Mouse (Mus musculus) small intestine, adult 2 months (tissue): Measurements from ENCODE around the gene Ccdc163. TPM values are rescaled to one million over a fixed set of nuclear protein-coding genes. Genes with fewer than 3 reads are reported as not detected.

Source experiments
- H3K27ac ChIP-seq: fragments of 200-500 bp; 2 replicates; pipeline ENCODE4 v1.5.1; 2012; ENCODE audit warnings: low read depth, low read length, control low read depth, inconsistent platforms; ENCODE audit not compliant: insufficient read depth
- H3K27me3 ChIP-seq: fragments of 200-500 bp; 2 replicates; pipeline ENCODE4 v1.6.1; 2012; ENCODE audit warnings: mild to moderate bottlenecking, moderate library complexity, low read length, inconsistent platforms; ENCODE audit not compliant: control insufficient read depth, insufficient read depth
- H3K36me3 ChIP-seq: fragments of 200-500 bp; 2 replicates; pipeline ENCODE4 v1.6.1; 2012; ENCODE audit warnings: mild to moderate bottlenecking, low read length, control low read depth, inconsistent platforms; ENCODE audit not compliant: control insufficient read depth, insufficient read depth
- H3K4me1 ChIP-seq: fragments of 200-500 bp; 2 replicates; pipeline ENCODE4 v1.6.1; 2012; ENCODE audit warnings: low read length, inconsistent platforms, mixed read lengths; ENCODE audit not compliant: control insufficient read depth, insufficient read depth, insufficient read length
- H3K4me3 ChIP-seq: fragments of 200-500 bp; 2 replicates; pipeline ENCODE4 v1.5.1; 2012; ENCODE audit warnings: low read depth, mild to moderate bottlenecking, control low read depth, inconsistent platforms, low read length, moderate library complexity
- CTCF ChIP-seq: fragments of 200-500 bp; IDR thresholded peaks from 2 replicates; pipeline ENCODE4 v1.5.1; 2012; ENCODE audit warnings: low read depth, mild to moderate bottlenecking, control low read depth, inconsistent platforms, low read length, moderate library complexity, mixed read lengths; ENCODE audit not compliant: insufficient replicate concordance, insufficient read length; ENCODE audit errors: extremely low read depth
- POLR2A ChIP-seq: fragments of 200-500 bp; IDR thresholded peaks from 2 replicates; pipeline ENCODE4 v1.6.1; 2012; ENCODE audit warnings: low read depth, mild to moderate bottlenecking, control low read depth, inconsistent platforms, low read length, moderate library complexity
- WGBS: fragments of 180-500 bp; shearing (Covaris S2); methylation state at CpG from one replicate; pipeline ENCODE4 v1.1.7; 2018; 5-methylcytosine and 5-hydroxymethylcytosine counted together
- polyA plus RNA-seq: library from polyadenylated mRNA; depleted of rRNA; stranded (reverse); fragments of >200 nt; gene quantifications from 2 replicates; pipeline ENCODE4 v1.2.3, GENCODE M21; 2012

Ccdc163 gene
- polyA plus RNA-seq, 1 experiment, result 8.9 TPM

DNA sequence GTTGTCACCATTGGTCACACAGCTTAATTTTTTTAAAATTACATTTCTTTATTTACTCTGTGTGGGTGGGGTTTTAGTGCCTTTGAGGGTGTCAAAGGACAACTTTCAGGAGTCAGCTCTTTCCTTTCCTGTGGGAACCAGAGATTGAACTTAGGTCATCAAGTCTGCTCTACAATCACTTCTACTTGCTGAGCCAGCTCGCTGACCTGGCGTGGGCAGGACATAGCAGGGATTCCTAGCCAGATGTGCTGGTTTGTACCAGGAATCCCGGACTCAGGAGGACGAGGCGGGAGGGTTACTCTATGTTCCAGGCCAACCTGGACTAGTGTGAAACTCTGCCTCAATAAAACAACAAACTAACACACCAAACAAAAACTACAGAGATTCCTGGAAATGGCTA, 24.0 kb downstream of the Ccdc163 start:
- peak overlapping the region; percentile 55 for H3K27ac ChIP-seq
- no peak overlapping the region for H3K4me3 ChIP-seq
- peaks cover 20% of the 10 kb centered on the region for H3K4me1 ChIP-seq
- 43% methylated on average over 5 of the region's 5 CpGs for WGBS
- 0 out of 2 replicates have a peak, but pooled peaks cover 2% of the 10 kb centered on the region for H3K36me3 ChIP-seq
- TF ChIP-seq POLR2A, result no peak
- no peak for TF ChIP-seq CTCF
- H3K27me3 ChIP-seq, result no peaks in the 10 kb centered on the region

DNA sequence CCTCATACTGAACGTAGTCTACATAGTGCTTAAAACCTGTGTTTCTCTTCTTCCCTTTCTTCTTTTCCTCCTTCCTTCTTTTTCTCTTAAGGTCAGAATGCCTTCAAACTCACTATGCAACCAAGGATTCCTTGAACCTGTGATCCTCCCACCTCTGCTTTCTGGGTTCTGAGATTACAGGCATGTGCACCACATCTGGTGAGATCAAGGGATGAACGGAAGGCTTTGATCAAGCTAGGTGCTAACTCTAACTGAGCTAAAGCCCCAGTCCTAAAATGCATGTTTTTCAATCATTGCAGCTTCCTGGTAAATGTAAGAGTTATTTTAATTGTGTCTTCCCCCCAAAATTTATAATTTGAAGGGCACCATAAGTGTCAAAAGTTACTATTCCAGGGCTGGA, 26.7 kb downstream of the Ccdc163 start:
- Histone ChIP-seq H3K36me3 (0 out of 2 replicates have a peak, but pooled peaks cover 2% of the 10 kb centered on the region), H3K27me3 (no peaks in the 10 kb centered on the region), H3K4me1 (peaks cover 16% of the 10 kb centered on the region; the same call in 1 of the 2 replicates), H3K4me3 (no peak overlapping the region), H3K27ac (no peak overlapping the region)
- TF ChIP-seq CTCF (no peak), POLR2A (no peak)
- WGBS, result 70% methylated on average over 2 of the region's 2 CpGs

DNA sequence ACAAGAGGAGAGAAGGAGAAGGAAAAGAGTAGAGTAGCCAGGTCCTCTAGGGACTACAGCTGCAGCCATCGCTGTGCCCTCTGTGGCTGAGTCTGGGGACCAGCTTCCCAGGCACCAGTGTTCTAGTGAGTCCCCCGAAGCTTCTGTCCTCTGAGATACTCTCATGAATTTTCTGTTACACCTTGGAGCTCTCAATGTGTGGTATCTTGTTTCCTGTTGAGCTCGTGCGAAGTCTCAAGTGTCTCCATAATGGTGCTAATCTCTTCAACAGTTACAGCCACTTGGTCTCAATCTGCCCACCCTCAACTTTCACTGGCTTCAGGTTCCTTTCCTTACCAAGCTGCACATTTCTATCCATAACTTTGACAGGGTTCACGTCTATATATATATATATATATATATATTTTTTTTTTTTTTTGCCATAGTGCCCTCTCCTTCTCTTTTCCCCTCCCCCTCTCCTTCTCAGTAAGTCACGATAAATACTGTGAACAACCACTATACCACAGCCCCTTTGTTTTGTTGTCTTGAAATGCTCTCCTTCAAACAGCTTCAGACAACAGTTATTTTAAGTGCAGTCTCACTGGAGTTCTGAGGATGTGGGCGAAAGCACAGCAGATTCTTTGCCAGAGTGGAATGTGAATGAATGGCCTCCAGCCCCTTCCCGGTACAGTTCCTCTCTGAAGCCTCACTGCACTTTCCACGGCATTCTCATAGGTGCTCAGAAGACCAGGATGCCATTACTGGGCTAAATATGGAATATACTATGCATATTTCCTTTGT, 30.9 kb downstream of the Ccdc163 start:
- TF ChIP-seq POLR2A (no peak), CTCF (no peak)
- Histone ChIP-seq H3K36me3 (peaks cover 2% of the 10 kb centered on the region), H3K27ac (no peak overlapping the region), H3K27me3 (no peaks in the 10 kb centered on the region), H3K4me1 (peaks cover 2% of the 10 kb centered on the region; the same call in 1 of the 2 replicates), H3K4me3 (no peak overlapping the region)
- WGBS, result 79% methylated on average over 9 of the region's 9 CpGs

DNA sequence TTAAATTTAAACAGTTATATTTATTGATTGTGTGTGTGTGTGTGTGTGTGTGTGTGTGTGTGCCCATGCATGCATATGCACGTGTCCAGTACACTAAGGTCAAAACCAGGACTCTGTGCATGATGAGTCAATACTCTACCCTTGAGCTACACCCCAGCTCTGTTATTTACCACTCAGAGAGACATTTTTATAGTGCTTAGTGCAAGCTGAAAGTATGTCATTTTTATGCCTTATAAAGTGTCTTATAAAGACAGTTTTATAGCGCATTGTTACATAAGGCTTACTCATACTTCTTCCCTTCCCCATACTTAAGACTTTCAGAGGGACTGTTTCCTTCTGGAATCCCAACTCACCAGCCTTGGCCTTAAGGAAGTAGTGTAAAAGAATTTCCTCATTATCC, 41.4 kb downstream of the Ccdc163 start:
- Histone ChIP-seq H3K27ac (peak overlapping the region; percentile 44; the same call in 1 of the 2 replicates), H3K4me3 (no peak overlapping the region), H3K27me3 (no peaks in the 10 kb centered on the region), H3K4me1 (peaks cover 3% of the 10 kb centered on the region; the same call in 1 of the 2 replicates), H3K36me3 (peaks cover 11% of the 10 kb centered on the region)
- TF ChIP-seq POLR2A (no peak), CTCF (no peak)
- WGBS, result 69% methylated on average over 2 of the region's 2 CpGs

DNA sequence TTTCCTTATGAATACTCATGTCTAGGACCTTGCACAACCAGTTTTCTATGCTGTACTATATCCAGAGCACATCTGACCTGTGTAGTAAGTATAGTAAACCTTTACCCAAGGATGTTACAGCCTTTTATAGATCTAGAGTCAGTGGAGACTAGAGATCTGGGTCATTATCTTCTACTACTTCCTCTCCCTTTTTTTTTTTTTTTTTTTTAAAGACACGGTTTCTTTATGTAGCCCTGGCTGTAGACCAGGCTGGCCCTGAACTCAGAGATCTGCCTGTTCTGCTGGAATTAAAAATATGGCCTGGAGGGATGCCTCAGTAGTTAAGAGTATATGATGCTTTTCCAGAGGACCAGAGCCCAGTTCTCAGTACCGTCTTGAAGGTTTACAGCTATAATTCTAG, 53.6 kb downstream of the Ccdc163 start:
- WGBS, result 76% methylated on average over 2 of the region's 2 CpGs
- Histone ChIP-seq H3K36me3 (no peaks in the 10 kb centered on the region; the same call in 1 of the 2 replicates), H3K27ac (no peak overlapping the region), H3K4me1 (0 out of 2 replicates have a peak, but pooled peaks cover 2% of the 10 kb centered on the region), H3K4me3 (no peak overlapping the region), H3K27me3 (no peaks in the 10 kb centered on the region)
- TF ChIP-seq CTCF (no peak), POLR2A (no peak)

DNA sequence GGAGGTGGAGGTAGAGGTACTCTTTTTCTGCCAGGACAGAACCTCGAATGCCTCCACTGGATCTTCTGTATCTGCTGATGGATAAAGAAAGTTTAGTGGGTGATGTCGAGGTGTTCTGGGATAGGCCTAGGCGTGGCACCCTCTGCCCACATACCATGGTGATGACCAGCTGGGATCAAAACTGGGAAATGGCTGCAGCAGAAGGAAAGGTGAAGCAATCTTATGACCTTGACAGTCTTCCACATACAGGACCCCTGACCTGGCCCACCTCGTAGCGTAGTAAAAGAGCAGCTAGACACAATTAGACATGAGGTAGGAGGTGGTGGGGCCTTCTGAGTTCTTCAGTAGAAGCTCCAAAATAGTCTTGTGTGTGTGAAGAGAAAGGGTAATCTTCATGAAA, 55.7 kb downstream of the Ccdc163 start:
- no peaks in the 10 kb centered on the region; the same call in none of the 2 replicates for H3K36me3 ChIP-seq
- TF ChIP-seq CTCF, result no peak
- TF ChIP-seq POLR2A, result no peak
- H3K27me3 ChIP-seq, result no peaks in the 10 kb centered on the region
- H3K4me3 ChIP-seq, result no peak overlapping the region
- WGBS, result 77% methylated on average over 5 of the region's 5 CpGs
- no peak overlapping the region; the same call in 1 of the 2 replicates for H3K27ac ChIP-seq
- 0 out of 2 replicates have a peak, but pooled peaks cover 2% of the 10 kb centered on the region for H3K4me1 ChIP-seq

DNA sequence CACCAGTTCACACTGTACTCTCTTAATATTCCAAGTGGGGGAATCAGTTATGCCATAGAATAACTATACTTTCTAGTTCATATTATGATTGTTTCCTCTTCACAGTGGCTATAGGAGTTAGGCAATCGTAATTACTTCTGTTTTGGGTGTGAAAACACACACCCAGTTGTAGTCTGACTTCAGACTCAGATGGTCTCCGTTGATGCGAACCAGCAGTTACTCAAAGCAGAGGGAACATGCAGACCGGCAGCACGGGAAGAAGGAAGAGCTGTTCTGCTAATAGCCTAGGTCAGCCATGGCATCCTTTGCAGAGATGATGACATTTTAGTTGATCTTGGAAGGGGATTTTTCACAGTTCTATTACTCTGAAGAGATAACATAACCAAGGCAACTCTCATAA, 60.2 kb downstream of the Ccdc163 start:
- 78% methylated on average over 5 of the region's 5 CpGs for WGBS
- Histone ChIP-seq H3K36me3 (peaks cover 7% of the 10 kb centered on the region; the same call in 1 of the 2 replicates), H3K27ac (no peak overlapping the region), H3K27me3 (no peaks in the 10 kb centered on the region), H3K4me3 (no peak overlapping the region), H3K4me1 (0 out of 2 replicates have a peak, but pooled peaks cover 2% of the 10 kb centered on the region)
- TF ChIP-seq CTCF (no peak), POLR2A (no peak)
